20 mouse cellular contexts compared by ENCODE assay signal in genomic region chr13:51178932-51179331, GRCm38 (mm10). TPM values are rescaled to one million over a fixed set of nuclear protein-coding genes. Genes with fewer than 3 reads are reported as not detected.
DNase-seq lines count a peak whose midpoint lies in the region; ATAC-seq and TF ChIP-seq lines count a peak whose summit lies in the region.
"Had no signal": no experiment of that assay in that cellular context is flagged by ENCODE, and none has a peak within 500 bp of the region (broad histone marks: within the 10 kb centered on the region; RNA-seq: fewer than 3 reads in every experiment).

No protein-coding gene starts in this region.

- H3K79me2 ChIP-seq in CH12.LX (replicated peaks; ENCODE audit: control insufficient read depth, extremely low read depth, insufficient read depth, poor library complexity, severe bottlenecking) = no peaks in the 10 kb centered on the region

- H3K4me2 ChIP-seq in lung, embryonic 14.5 days = no peak overlapping the region
- H3K4me2 ChIP-seq in lung, postnatal 0 days (replicated peaks; ENCODE audit: low read depth, low read length) = no peak overlapping the region
- H3K4me2 ChIP-seq in CH12.LX (ENCODE audit: insufficient read depth, low read depth, poor library complexity, severe bottlenecking) = no peak overlapping the region
- H3K4me2 ChIP-seq: hindbrain, embryonic 12.5 days; hindbrain, embryonic 15.5 days had no signal

- DNase-seq in lung, embryonic 14.5 days = peak; percentile 77
- DNase-seq in lung, postnatal 25 days (ENCODE audit: low spot score) = no peak
- DNase-seq in lung, postnatal 0 days (ENCODE audit: low spot score) = peak; percentile 54
- no peak for DNase-seq in lung, adult 18-20 months
- DNase-seq in CH12.LX (ENCODE audit: extremely low read depth) (no peak), ZHBTc4 (ENCODE audit: low read depth, low spot score) (peak; percentile 26)
- DNase-seq: adrenal gland, postnatal 10 days; adrenal gland, postnatal 36 days; cerebellum, adult 18-20 months; cerebellum, adult 9-10 months; cerebellum, postnatal 14 days; gastrocnemius, postnatal 25 days; heart, adult 2 months had no signal

- dilution Hi-C loops in CH12.LX (cut with MboI; ENCODE audit: extremely low pct_ligation_motif_present, extremely low pct_unique_long_range_greater_than_20kb, low sequenced_read_pairs) = no loop called here

- TF ChIP-seq EP300 in lung, postnatal 0 days (IDR thresholded peaks at IDR 0.05) = no peak
- no peak for TF ChIP-seq EP300 in CH12.LX (IDR thresholded peaks at IDR 0.05; ENCODE audit: low read length)

- H3K4me1 ChIP-seq in lung, embryonic 14.5 days (ENCODE audit: insufficient read depth) = no peaks in the 10 kb centered on the region
- H3K4me1 ChIP-seq in lung, postnatal 0 days (ENCODE audit: insufficient read depth, low read depth, low read length) = no peaks in the 10 kb centered on the region
- 0 out of 4 replicates have a peak, but pooled peaks cover 0 to 2% of the 10 kb centered on the region in 2 experiments for H3K4me1 ChIP-seq in CH12.LX (ENCODE audit: control insufficient read depth in 1 of 2, insufficient read depth in 2 of 2)
- H3K4me1 ChIP-seq: hindbrain, embryonic 12.5 days; hindbrain, embryonic 15.5 days had no signal

- H3K36me3 ChIP-seq in lung, embryonic 14.5 days (ENCODE audit: insufficient read depth) = no peaks in the 10 kb centered on the region
- no peaks in the 10 kb centered on the region for H3K36me3 ChIP-seq in lung, postnatal 0 days (ENCODE audit: insufficient read depth, low read length)
- H3K36me3 ChIP-seq in CH12.LX (replicated peaks in 1 of 2; ENCODE audit: control insufficient read depth in 1 of 2, insufficient read depth in 1 of 2, low read length in 1 of 2) = no peaks in the 10 kb centered on the region
- H3K36me3 ChIP-seq: forebrain, embryonic 10.5 days; heart, embryonic 10.5 days; hindbrain, embryonic 12.5 days; hindbrain, embryonic 15.5 days had no signal

- in situ Hi-C loops in CH12.LX (cut with MboI; ENCODE audit: low pct_ligation_motif_present, low pct_unique_long_range_greater_than_20kb, low sequenced_read_pairs) = loop anchor here (10.0 to 25.0 kb wide), 2 partner anchors 154 to 433 kb away; no protein-coding TSS in a partner anchor

- no peak for TF ChIP-seq POLR2A in CH12.LX (IDR thresholded peaks at IDR 0.05; ENCODE audit: low read depth, low read length)

- no peaks in the 10 kb centered on the region for H3K9me3 ChIP-seq in lung, embryonic 14.5 days (ENCODE audit: low read depth, low read length)
- no peaks in the 10 kb centered on the region for H3K9me3 ChIP-seq in lung, postnatal 0 days (ENCODE audit: low read length)
- H3K9me3 ChIP-seq in CH12.LX (replicated peaks; ENCODE audit: low read length) = no peaks in the 10 kb centered on the region
- H3K9me3 ChIP-seq: heart, embryonic 10.5 days; hindbrain, embryonic 12.5 days; hindbrain, embryonic 15.5 days had no signal

- ATAC-seq in lung, embryonic 14.5 days (ENCODE audit: insufficient read depth) = peak; percentile 86
- peak; percentile 73 for ATAC-seq in lung, postnatal 0 days
- ATAC-seq: CD4-positive, CD25-positive, alpha-beta regulatory T cell, adult 4 months; forebrain, embryonic 14.5 days had no signal

- peak; percentile 56 for TF ChIP-seq CTCF in lung, embryonic 14.5 days (IDR thresholded peaks at IDR 0.05; ENCODE audit: low read depth)
- peak; percentile 57 for TF ChIP-seq CTCF in lung, postnatal 0 days (IDR thresholded peaks at IDR 0.05)
- peak in 1 of 2 experiments; percentile 40; a peak in 2 of 4 replicates for TF ChIP-seq CTCF in CH12.LX (conservative IDR thresholded peaks at IDR 0.05 in 1 of 2, IDR thresholded peaks at IDR 0.05 in 1 of 2; ENCODE audit: low read depth in 2 of 2, low read length in 2 of 2)

- WGBS in lung, embryonic 14.5 days = 41% methylated on average over 10 of the region's 10 CpGs
- WGBS in lung, postnatal 0 days = 50% methylated on average over 10 of the region's 10 CpGs

- no peak overlapping the region for H3K4me3 ChIP-seq in lung, embryonic 14.5 days (ENCODE audit: low read depth, low read length)
- no peak overlapping the region for H3K4me3 ChIP-seq in lung, postnatal 0 days (ENCODE audit: low read depth, low read length)
- no peak overlapping the region for H3K4me3 ChIP-seq in CH12.LX (replicated peaks in 1 of 3; ENCODE audit: low read depth in 2 of 3, low read length in 2 of 3, poor library complexity in 1 of 3)
- H3K4me3 ChIP-seq: forebrain, embryonic 10.5 days; heart, adult 2 months; heart, embryonic 10.5 days; hindbrain, embryonic 12.5 days; hindbrain, embryonic 15.5 days had no signal

- TF ChIP-seq RAD21 in CH12.LX (IDR thresholded peaks at IDR 0.05; ENCODE audit: low read depth, low read length) = no peak; the same call in none of the 2 replicates

- no peaks in the 10 kb centered on the region for H3K27me3 ChIP-seq in lung, embryonic 14.5 days (ENCODE audit: insufficient read depth, low read length)
- H3K27me3 ChIP-seq in lung, postnatal 0 days (replicated peaks; ENCODE audit: insufficient read depth, low read length) = no peaks in the 10 kb centered on the region
- H3K27me3 ChIP-seq in CH12.LX (replicated peaks) = no peaks in the 10 kb centered on the region
- H3K27me3 ChIP-seq: hindbrain, embryonic 15.5 days had no signal

- no peak overlapping the region for H3K27ac ChIP-seq in lung, embryonic 14.5 days (ENCODE audit: low read depth)
- no peak overlapping the region for H3K27ac ChIP-seq in lung, postnatal 0 days (ENCODE audit: low read length)
- no peak overlapping the region for H3K27ac ChIP-seq in CH12.LX (ENCODE audit: insufficient read depth, low read depth)
- H3K27ac ChIP-seq: forebrain, embryonic 10.5 days; heart, adult 2 months; heart, embryonic 10.5 days; hindbrain, embryonic 12.5 days; hindbrain, embryonic 15.5 days had no signal

- H3K9ac ChIP-seq in lung, embryonic 14.5 days = no peak overlapping the region
- H3K9ac ChIP-seq in lung, postnatal 0 days (replicated peaks; ENCODE audit: low read depth) = no peak overlapping the region
- H3K9ac ChIP-seq in CH12.LX (ENCODE audit: insufficient read depth, low read depth) = no peak overlapping the region
- H3K9ac ChIP-seq: hindbrain, embryonic 12.5 days; hindbrain, embryonic 15.5 days had no signal

TF ChIP-seq in CH12.LX, 34 proteins besides CTCF, POLR2A, EP300 and RAD21:
- TF ChIP-seq NRF1 (IDR thresholded peaks at IDR 0.05; ENCODE audit: low read depth, low read length) (peak; percentile 39; the same call in 1 of the 2 replicates), PAX5 (IDR thresholded peaks at IDR 0.05; ENCODE audit: low read length) (no peak), SMC3 (IDR thresholded peaks at IDR 0.05; ENCODE audit: low read depth, low read length) (peak; percentile 39)

RNA-seq across cellular contexts. Expression of gene Nxnl2, which starts 8.1 kb away (rescaled TPM):
- 0.72 and 2.4 TPM in 2 replicates for polyA plus RNA-seq in lung, embryonic 14.5 days (2014; fragmentation: Nextera tagmentation; extraction: Ambion mirVana)
- 1.0 and 1.3 TPM in 2 replicates for polyA plus RNA-seq in lung, postnatal 0 days (2015; fragmentation: Nextera tagmentation; extraction: Ambion mirVana)
- total RNA-seq in CH12.LX (2012; rRNA removed) (0.21 and 0.25 TPM in 2 replicates), CH12.LX (2014; rRNA removed) (0.30 TPM in 1 of 2 replicates, not detected in the other)
- polyA plus RNA-seq in CH12.LX (2012; ENCODE audit: insufficient read length, low read depth) = 0.25 TPM in 1 of 2 replicates, not detected in the other
- total RNA-seq: gastrocnemius, adult 8-10 months; gastrocnemius, postnatal 25 days had no signal

Comparison
In these comparisons a context has a peak if more than half of its experiments do, and no peak if none do; other contexts are left out.
1. DNase-seq: peak in lung, embryonic 14.5 days (single experiment), lung, postnatal 0 days (single experiment) and ZHBTc4 (single experiment); none in lung, postnatal 25 days (single experiment), lung, adult 18-20 months (0 of 2) and CH12.LX (single experiment).